ENCODE assay signal across 8 mouse cellular contexts in the genomic region with DNA sequence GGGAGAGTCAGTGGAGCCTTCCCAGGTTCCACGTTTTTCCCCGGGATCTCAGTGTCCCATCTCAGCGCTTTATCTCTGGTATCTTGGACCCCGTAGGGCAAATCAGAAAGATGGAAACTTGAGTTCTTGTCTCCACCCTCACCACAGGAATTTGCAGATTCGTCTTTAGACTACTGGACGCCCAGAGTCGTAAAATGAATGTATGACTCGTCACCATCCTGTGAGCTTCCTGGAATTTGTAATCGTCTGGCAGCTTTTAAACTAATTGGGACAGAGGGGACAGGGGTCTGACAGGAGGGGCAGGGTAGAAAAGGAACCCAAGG. TPM values are rescaled to one million over a fixed set of nuclear protein-coding genes. Genes with fewer than 3 reads are reported as not detected.
A peak's percentile ranks its signal among the peaks of the same experiment; 100 is the strongest.
DNase-seq lines count a peak whose midpoint lies in the region; ATAC-seq and TF ChIP-seq lines count a peak whose summit lies in the region.

No protein-coding gene starts in this region.

- 0% methylated on average over 9 of the region's 9 CpGs for WGBS in kidney, embryonic 15.5 days
- under 1% methylated on average over 9 of the region's 9 CpGs for WGBS in bone marrow, adult 2 months
- WGBS in hindbrain, embryonic 14.5 days: 0% methylated on average over 9 of the region's 9 CpGs

- peak overlapping the region; percentile 90 for H3K4me2 ChIP-seq in kidney, embryonic 15.5 days
- H3K4me2 ChIP-seq in hindbrain, embryonic 14.5 days (replicated peaks): peak overlapping the region; percentile 76
- H3K4me2 ChIP-seq in myocyte (ENCODE audit: low read depth): peak overlapping the region; percentile 90

- DNase-seq in kidney, adult 8-10 months: no peak
- no peak for DNase-seq in hindbrain, embryonic 14.5 days (ENCODE audit: low spot score)
- no peak for DNase-seq in cerebellum, adult 11 months
- DNase-seq in layer of hippocampus, postnatal 36 days: no peak
- no peak for DNase-seq in heart, adult 8-10 months (ENCODE audit: low spot score)

- no peaks in the 10 kb centered on the region for H3K27me3 ChIP-seq in kidney, embryonic 15.5 days
- H3K27me3 ChIP-seq in hindbrain, embryonic 14.5 days (ENCODE audit: control insufficient read depth, insufficient read depth, low read length): no peaks in the 10 kb centered on the region
- H3K27me3 ChIP-seq in myocyte (ENCODE audit: control insufficient read depth, insufficient read depth, insufficient read length): no peaks in the 10 kb centered on the region

- H3K79me2 ChIP-seq in myocyte (ENCODE audit: control insufficient read depth, insufficient read depth): peaks cover 19% of the 10 kb centered on the region

- H3K4me3 ChIP-seq in kidney, embryonic 15.5 days (replicated peaks): peak overlapping the region; percentile 90
- H3K4me3 ChIP-seq in bone marrow, adult 2 months (replicated peaks; ENCODE audit: control insufficient read depth, low read depth, low read length): peak overlapping the region; percentile 100
- H3K4me3 ChIP-seq in hindbrain, embryonic 14.5 days (replicated peaks; ENCODE audit: low read length): peak overlapping the region; percentile 70
- H3K4me3 ChIP-seq in myocyte: peak overlapping the region; percentile 47

- H3K27ac ChIP-seq in kidney, embryonic 15.5 days: peak overlapping the region; percentile 89
- peak overlapping the region; percentile 90 for H3K27ac ChIP-seq in bone marrow, adult 2 months (ENCODE audit: control insufficient read depth, insufficient read depth, low read depth, low read length, poor library complexity)
- no peak overlapping the region for H3K27ac ChIP-seq in hindbrain, embryonic 14.5 days

- TF ChIP-seq CTCF in bone marrow, adult 2 months (IDR thresholded peaks at IDR 0.05; ENCODE audit: control insufficient read depth, insufficient read depth, low read length): no peak

- no peaks in the 10 kb centered on the region for H3K9me3 ChIP-seq in kidney, embryonic 15.5 days (replicated peaks)
- H3K9me3 ChIP-seq in hindbrain, embryonic 14.5 days (ENCODE audit: control insufficient read depth, low read length): no peaks in the 10 kb centered on the region

- H3ac ChIP-seq in myocyte (ENCODE audit: control insufficient read depth, insufficient read length): peak overlapping the region; percentile 33

- peaks cover 22% of the 10 kb centered on the region for H3K36me3 ChIP-seq in kidney, embryonic 15.5 days
- peaks cover 6% of the 10 kb centered on the region; the same call in 1 of the 2 replicates for H3K36me3 ChIP-seq in hindbrain, embryonic 14.5 days (replicated peaks; ENCODE audit: control insufficient read depth, insufficient read depth)
- peaks cover 11% of the 10 kb centered on the region for H3K36me3 ChIP-seq in myocyte (ENCODE audit: control insufficient read depth, insufficient read depth)

- no peak for TF ChIP-seq POLR2A in bone marrow, adult 2 months (IDR thresholded peaks at IDR 0.05; ENCODE audit: borderline replicate concordance, control insufficient read depth, low read depth, low read length)
- no peak for TF ChIP-seq POLR2A in myocyte (IDR thresholded peaks at IDR 0.05; ENCODE audit: insufficient read length, low read depth)

- peaks cover 50% of the 10 kb centered on the region for H3K4me1 ChIP-seq in kidney, embryonic 15.5 days
- H3K4me1 ChIP-seq in bone marrow, adult 2 months (ENCODE audit: control insufficient read depth, insufficient read depth, low read length): peaks cover 3% of the 10 kb centered on the region
- peaks cover 12% of the 10 kb centered on the region for H3K4me1 ChIP-seq in hindbrain, embryonic 14.5 days (replicated peaks; ENCODE audit: control insufficient read depth, insufficient read depth, low read length)

- H3K9ac ChIP-seq in kidney, embryonic 15.5 days: peak overlapping the region; percentile 86
- no peak overlapping the region for H3K9ac ChIP-seq in hindbrain, embryonic 14.5 days

- peak; percentile 16; the same call in 1 of the 2 replicates for ATAC-seq in kidney, embryonic 15.5 days (replicated peaks; ENCODE audit: low FRiP score)
- no peak for ATAC-seq in hindbrain, embryonic 14.5 days (ENCODE audit: low FRiP score)

TF ChIP-seq in myocyte, 11 proteins besides CTCF, POLR2A, EP300 and RAD21:
- TF ChIP-seq SRF (IDR thresholded peaks at IDR 0.05; ENCODE audit: control insufficient read depth, insufficient read length, low read depth) (no peak), REST (IDR thresholded peaks at IDR 0.05; ENCODE audit: insufficient read depth, insufficient read length) (no peak), MAX (IDR thresholded peaks at IDR 0.05; ENCODE audit: low read depth) (no peak), CEBPB (IDR thresholded peaks at IDR 0.05; ENCODE audit: insufficient read depth, poor library complexity, severe bottlenecking) (no peak), TCF12 (IDR thresholded peaks at IDR 0.05; ENCODE audit: insufficient read depth, poor library complexity, severe bottlenecking) (no peak), TCF3 (IDR thresholded peaks at IDR 0.05; ENCODE audit: insufficient read length, low read depth) (no peak), USF1 (IDR thresholded peaks at IDR 0.05; ENCODE audit: low read depth) (no peak), E2F4 (IDR thresholded peaks at IDR 0.05; ENCODE audit: insufficient read depth) (no peak), POLR2AphosphoS2 (IDR thresholded peaks at IDR 0.05; ENCODE audit: insufficient read length, low read depth) (no peak), MYOG (IDR thresholded peaks at IDR 0.05; ENCODE audit: control insufficient read depth in 1 of 3, insufficient read depth in 1 of 3, insufficient read length in 2 of 3, low read depth in 2 of 3) (no peak), MYOD1 (IDR thresholded peaks at IDR 0.05; ENCODE audit: control insufficient read depth in 1 of 3, insufficient read length in 2 of 3, low read depth in 2 of 3) (no peak)
TF ChIP-seq in myocyte: peak in this region for 0.

RNA-seq across cellular contexts. Expression of a gene that starts 0.6 kb away (rescaled TPM):
- 246 and 248 TPM in 2 replicates for polyA plus RNA-seq in kidney, embryonic 15.5 days (2015; fragmentation: Nextera tagmentation; extraction: Ambion mirVana)
- polyA plus RNA-seq in bone marrow, adult 2 months (2011; ENCODE audit: insufficient read depth, insufficient read length, low replicate concordance, missing spikeins): 203 and 291 TPM in 2 replicates
- polyA plus RNA-seq in hindbrain, embryonic 14.5 days (2014; fragmentation: Nextera tagmentation; extraction: Ambion mirVana): 42.8 and 52.5 TPM in 2 replicates
- polyA plus RNA-seq in myocyte (2012; fragmentation: generic; extraction: Trizol): 73.0 TPM
- 1 to 10 TPM; 2.5 to 3.1 TPM for total RNA-seq in layer of hippocampus, postnatal 36 days (2021)
- total RNA-seq in heart, adult 8-10 months (2022): 1 to 10 TPM; 1.3 to 3.3 (median 2.3) TPM

RNA-seq across cellular contexts. Expression of a gene that starts 25.8 kb away (rescaled TPM):
- 10.8 and 11.9 TPM in 2 replicates for polyA plus RNA-seq in kidney, embryonic 15.5 days (2015; fragmentation: Nextera tagmentation; extraction: Ambion mirVana)
- polyA plus RNA-seq in bone marrow, adult 2 months (2011; ENCODE audit: insufficient read depth, insufficient read length, low replicate concordance, missing spikeins): 0.56 and 3.0 TPM in 2 replicates
- polyA plus RNA-seq in hindbrain, embryonic 14.5 days (2014; fragmentation: Nextera tagmentation; extraction: Ambion mirVana): 2.3 and 2.6 TPM in 2 replicates
- polyA plus RNA-seq in myocyte (2012; fragmentation: generic; extraction: Trizol): 0.26 TPM
- total RNA-seq in layer of hippocampus, postnatal 36 days (2021): 10 to 100 TPM; 30.9 to 39.8 TPM
- 1 to 10 TPM; 3.3 to 5.6 (median 4.7) TPM for total RNA-seq in heart, adult 8-10 months (2022)

RNA-seq across cellular contexts. Expression of a gene that starts 56.4 kb away (rescaled TPM):
- polyA plus RNA-seq in kidney, embryonic 15.5 days (2015; fragmentation: Nextera tagmentation; extraction: Ambion mirVana): 12.4 and 13.2 TPM in 2 replicates
- polyA plus RNA-seq in bone marrow, adult 2 months (2011; ENCODE audit: insufficient read depth, insufficient read length, low replicate concordance, missing spikeins): 10.4 and 11.8 TPM in 2 replicates
- polyA plus RNA-seq in hindbrain, embryonic 14.5 days (2014; fragmentation: Nextera tagmentation; extraction: Ambion mirVana): 17.2 and 17.9 TPM in 2 replicates
- 4.1 TPM for polyA plus RNA-seq in myocyte (2012; fragmentation: generic; extraction: Trizol)
- total RNA-seq in layer of hippocampus, postnatal 36 days (2021): 1 to 10 TPM; 3.4 to 3.9 TPM
- total RNA-seq in heart, adult 8-10 months (2022): 10 to 100 TPM in 3 of 4 experiments, 1 to 10 TPM in 1; 7.9 to 11.9 (median 11.1) TPM

Comparison
In these comparisons a context has a peak if more than half of its experiments do, and no peak if none do; other contexts are left out.
1. H3K4me3 ChIP-seq: peak in every context shown above with its lines; median percentile 100 in bone marrow, adult 2 months; 90 in kidney, embryonic 15.5 days; 70 in hindbrain, embryonic 14.5 days; 47 in myocyte.